Mouse (Mus musculus) thymus, postnatal 4 days (tissue): ENCODE results near the gene Tef.

Source experiments
- DNase-seq: peaks from one replicate; pipeline ENCODE4 v3.0.0; 2021

Gene Tef

GRCm38 (mm10) chr15:81800391-81800790, 1.8 kb upstream of the Tef start:
- no peak for DNase-seq

- no peak for DNase-seq
Observed at GRCm38 (mm10) chr15:81802941-81803351, 725 bp downstream of the Tef start.

- no peak for DNase-seq
Observed at GRCm38 (mm10) chr15:81803425-81803951, 1.3 kb downstream of the Tef start.

GRCm38 (mm10) chr15:81804172-81804571, 2.0 kb downstream of the Tef start:
- no peak for DNase-seq

- DNase-seq = no peak
Observed at GRCm38 (mm10) chr15:81804883-81805282, 2.7 kb downstream of the Tef start.

- DNase-seq = no peak
Observed at GRCm38 (mm10) chr15:81805624-81806023, 3.4 kb downstream of the Tef start.

- DNase-seq = no peak
Observed at GRCm38 (mm10) chr15:81806621-81807404, 4.6 kb downstream of the Tef start.

GRCm38 (mm10) chr15:81808799-81809198, 6.6 kb downstream of the Tef start:
- no peak for DNase-seq

GRCm38 (mm10) chr15:81809550-81809949, 7.3 kb downstream of the Tef start:
- no peak for DNase-seq

GRCm38 (mm10) chr15:81810150-81810549, 7.9 kb downstream of the Tef start:
- peak; percentile 48 for DNase-seq

- DNase-seq = peak; percentile 99
Observed at GRCm38 (mm10) chr15:81810671-81811598, 8.7 kb downstream of the Tef start.

- DNase-seq = no peak
Observed at GRCm38 (mm10) chr15:81811599-81811996, 9.4 kb downstream of the Tef start.

GRCm38 (mm10) chr15:81812287-81812686, 10.1 kb downstream of the Tef start:
- no peak for DNase-seq

- DNase-seq = no peak
Observed at GRCm38 (mm10) chr15:81812696-81813631, 10.7 kb downstream of the Tef start.

- no peak for DNase-seq
Observed at GRCm38 (mm10) chr15:81813986-81814705, 11.9 kb downstream of the Tef start.

GRCm38 (mm10) chr15:81814716-81815370, 12.6 kb downstream of the Tef start:
- DNase-seq = peak; percentile 7

- no peak for DNase-seq
Observed at GRCm38 (mm10) chr15:81818404-81818803, 16.2 kb downstream of the Tef start.

- DNase-seq = no peak
Observed at GRCm38 (mm10) chr15:81822631-81823030, 20.4 kb downstream of the Tef start.

- DNase-seq = no peak
Observed at GRCm38 (mm10) chr15:81824832-81825231, 22.6 kb downstream of the Tef start.

- DNase-seq = no peak
Observed at GRCm38 (mm10) chr15:81828426-81829207, 26.4 kb downstream of the Tef start.
